Mouse (Mus musculus) liver, adult 2 months (tissue): Measurements from ENCODE around the gene Ece2. TPM values are rescaled to one million over a fixed set of nuclear protein-coding genes. Genes with fewer than 3 reads are reported as not detected.
A peak's percentile ranks its signal among the peaks of the same experiment; 100 is the strongest.

Experiments
- DNase-seq: peaks from one replicate; pipeline ENCODE4 v3.0.0-alpha.2; 2011; ENCODE audit warnings: low read depth, low spot score; ENCODE audit errors: extremely low read depth
- H3K27ac ChIP-seq: fragments of 200-500 bp; replicated peaks from 2 replicates; pipeline ENCODE4 v1.5.1; 2012; ENCODE audit warnings: low read depth, mild to moderate bottlenecking, control low read depth, inconsistent platforms, low read length; ENCODE audit not compliant: insufficient read depth
- H3K27me3 ChIP-seq: fragments of 200-500 bp; 2 replicates; pipeline ENCODE4 v1.6.1; 2012; ENCODE audit warnings: mild to moderate bottlenecking, moderate library complexity, low read length, inconsistent platforms; ENCODE audit not compliant: control insufficient read depth, insufficient read depth
- H3K36me3 ChIP-seq: fragments of 200-500 bp; 2 replicates; pipeline ENCODE4 v1.6.1; 2012; ENCODE audit warnings: low read length, inconsistent platforms; ENCODE audit not compliant: control insufficient read depth, insufficient read depth
- H3K4me1 ChIP-seq: fragments of 200-500 bp; 2 replicates; pipeline ENCODE4 v1.6.1; 2011; ENCODE audit warnings: low read length; ENCODE audit not compliant: control insufficient read depth, insufficient read depth
- H3K4me3 ChIP-seq: fragments of 200-500 bp; 2 replicates; pipeline ENCODE4 v1.5.1; 2011; ENCODE audit warnings: low read depth, mild to moderate bottlenecking, control low read depth, low read length, moderate library complexity; ENCODE audit not compliant: insufficient read depth
- H3K79me2 ChIP-seq: fragments of 200-500 bp; 2 replicates; pipeline ENCODE4 v1.6.1; 2012; ENCODE audit warnings: inconsistent platforms, mild to moderate bottlenecking, low read length, moderate library complexity; ENCODE audit not compliant: control insufficient read depth, insufficient read depth
- H3K9ac ChIP-seq: fragments of 200-500 bp; 2 replicates; pipeline ENCODE4 v1.6.1; 2012; ENCODE audit warnings: low read depth, mild to moderate bottlenecking, control low read depth, inconsistent platforms, low read length
- CTCF ChIP-seq: fragments of 200-500 bp; IDR thresholded peaks from 2 replicates; pipeline ENCODE4 v1.5.1; 2011; ENCODE audit warnings: low read depth, low read length, control low read depth
- POLR2A ChIP-seq: fragments of 200-500 bp; IDR thresholded peaks from 2 replicates; pipeline ENCODE4 v1.6.1; 2011; ENCODE audit warnings: low read length, control low read depth; ENCODE audit not compliant: insufficient read depth; ENCODE audit errors: extremely low read depth
- WGBS: fragments of 180-500 bp; shearing (Covaris S2); methylation state at CpG from one replicate; pipeline ENCODE4 v1.1.7; 2018; 5-methylcytosine and 5-hydroxymethylcytosine counted together
- polyA plus RNA-seq: library from polyadenylated mRNA; depleted of rRNA; stranded (reverse); fragments of >200 nt; gene quantifications from 2 replicates; pipeline ENCODE4 v1.2.3, GENCODE M21; 2012; rRNA removed
- total RNA-seq: library from RNA; depleted of rRNA; stranded (reverse); fragments of >200 nt; gene quantifications from 2 replicates; pipeline ENCODE4 v1.2.3, GENCODE M21; 2014; rRNA removed

Gene Ece2
- total RNA-seq: not detected in 2 replicates
- polyA plus RNA-seq: 0.04 TPM in 1 of 2 replicates, not detected in the other

GRCm38 (mm10) chr16:20629731-20630634 is at the start of gene Ece2:
Gene Ece2 (plus strand): TSS chr16:20629828.
- Histone ChIP-seq H3K9ac (no peak within 1 kb of the TSS), H3K27ac (no peak within 1 kb of the TSS), H3K4me1 (no peaks in the 10 kb centered on the region), H3K79me2 (no peaks in the 10 kb centered on the region), H3K4me3 (peak within 1 kb of the TSS; percentile 5; the same call in 1 of the 2 replicates), H3K36me3 (no peaks in the 10 kb centered on the region), H3K27me3 (peaks cover 7% of the 10 kb centered on the region; the same call in 1 of the 2 replicates)
- no peak for DNase-seq
- 13% methylated on average over 54 of the region's 54 CpGs for WGBS
- no peak for TF ChIP-seq POLR2A

- Histone ChIP-seq H3K79me2 (no peaks in the 10 kb centered on the region), H3K27ac (no peak within 1 kb of the TSS), H3K4me3 (no peak within 1 kb of the TSS; the same call in 1 of the 2 replicates), H3K9ac (no peak within 1 kb of the TSS), H3K4me1 (no peaks in the 10 kb centered on the region), H3K27me3 (peaks cover 28% of the 10 kb centered on the region), H3K36me3 (no peaks in the 10 kb centered on the region)
- TF ChIP-seq POLR2A (no peak), CTCF (no peak)
- DNase-seq: no peak
- 6% methylated on average over 24 of the region's 24 CpGs for WGBS
These were observed 40.2 kb upstream of the Ece2 start, which contains the start of gene Vwa5b2 for GRCm38 (mm10) chr16:20589366-20589938. Gene Vwa5b2 (plus strand): TSS chr16:20589471.

- H3K9ac ChIP-seq: no peak overlapping the region
- H3K4me3 ChIP-seq: no peak overlapping the region; the same call in 1 of the 2 replicates
- WGBS: 2% methylated on average over 39 of the region's 39 CpGs
- H3K27me3 ChIP-seq: peaks cover 30% of the 10 kb centered on the region
- no peak for DNase-seq
- no peak overlapping the region for H3K27ac ChIP-seq
- H3K36me3 ChIP-seq: no peaks in the 10 kb centered on the region
- no peaks in the 10 kb centered on the region for H3K4me1 ChIP-seq
- no peak for TF ChIP-seq CTCF
- no peak for TF ChIP-seq POLR2A
- H3K79me2 ChIP-seq: no peaks in the 10 kb centered on the region
These were observed 39.5 kb upstream of the Ece2 start for GRCm38 (mm10) chr16:20589939-20590679.

- H3K4me1 ChIP-seq: no peaks in the 10 kb centered on the region
- H3K79me2 ChIP-seq: no peaks in the 10 kb centered on the region
- H3K36me3 ChIP-seq: no peaks in the 10 kb centered on the region
- peaks cover 30% of the 10 kb centered on the region for H3K27me3 ChIP-seq
- no peak overlapping the region for H3K9ac ChIP-seq
- no peak for TF ChIP-seq POLR2A
- DNase-seq: no peak
- 2% methylated on average over 17 of the region's 17 CpGs for WGBS
- no peak overlapping the region for H3K27ac ChIP-seq
- no peak overlapping the region for H3K4me3 ChIP-seq
These were observed 39.0 kb upstream of the Ece2 start for GRCm38 (mm10) chr16:20590680-20591038.

- 7% methylated on average over 48 of the region's 48 CpGs for WGBS
These were observed 38.4 kb upstream of the Ece2 start for GRCm38 (mm10) chr16:20591076-20591705.

More at GRCm38 (mm10) chr16:20591076-20591705, 38.4 kb upstream of the Ece2 start:
- H3K27me3 ChIP-seq: peaks cover 30% of the 10 kb centered on the region
- no peak overlapping the region for H3K27ac ChIP-seq
- H3K9ac ChIP-seq: no peak overlapping the region
- no peak overlapping the region for H3K4me3 ChIP-seq
- TF ChIP-seq CTCF: no peak
- no peak for TF ChIP-seq POLR2A
- no peaks in the 10 kb centered on the region for H3K4me1 ChIP-seq
- H3K36me3 ChIP-seq: no peaks in the 10 kb centered on the region
- no peaks in the 10 kb centered on the region for H3K79me2 ChIP-seq
- DNase-seq: no peak
